Mouse (Mus musculus): ENCODE results near the gene Gm21887. TPM values are rescaled to one million over a fixed set of nuclear protein-coding genes. Genes with fewer than 3 reads are reported as not detected.
"Not testable (repeated sequence)": the region's sequence is repeated elsewhere in the genome, so short reads cannot be mapped to it uniquely, and the experiment has no call there.

The Gm21887 gene
- total RNA-seq, 2 experiments from 2014 or later = 159 to 258 TPM

GRCm38 (mm10) chrX:169997456-169997853, 12.0 kb upstream of the Gm21887 start:
- peak in 1 of 2 experiments; percentile 67 for DNase-seq

DNA sequence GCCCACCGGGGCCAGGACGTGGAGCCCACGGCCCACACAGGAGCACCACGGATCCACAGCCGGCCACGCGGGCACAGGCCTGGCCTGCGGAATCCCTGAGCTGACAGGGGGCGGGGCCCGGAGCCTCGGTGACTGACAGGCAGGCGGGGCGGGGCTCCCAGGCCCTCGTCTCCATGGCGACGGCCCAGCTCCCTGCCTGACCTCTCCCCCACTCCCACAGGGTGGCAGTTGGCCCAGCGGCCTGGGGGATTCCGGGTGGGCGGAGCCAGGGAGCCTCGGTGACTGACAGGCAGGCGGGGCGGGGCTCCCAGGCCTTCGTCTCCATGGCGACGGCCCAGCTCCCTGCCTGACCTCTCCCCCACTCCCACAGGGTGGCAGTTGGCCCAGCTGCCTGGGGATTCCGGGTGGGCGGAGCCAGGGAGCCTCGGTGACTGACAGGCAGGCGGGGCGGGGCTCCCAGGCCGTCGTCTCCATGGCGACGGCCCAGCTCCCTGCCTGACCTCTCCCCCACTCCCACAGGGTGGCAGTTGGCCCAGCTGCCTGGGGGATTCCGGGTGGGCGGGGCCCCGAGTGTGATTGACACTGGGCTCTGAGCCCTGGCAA, 11.5 kb upstream of the Gm21887 start:
- peak; percentile 100 for DNase-seq

- not testable (repeated sequence) for DNase-seq
These were observed 10.8 kb upstream of the Gm21887 start for GRCm38 (mm10) chrX:169998559-169999219.

- DNase-seq = not testable (repeated sequence)
These were observed 10.1 kb upstream of the Gm21887 start for GRCm38 (mm10) chrX:169999226-169999883.

GRCm38 (mm10) chrX:169999912-170000641, 9.4 kb upstream of the Gm21887 start:
- DNase-seq = not testable (repeated sequence)

DNA sequence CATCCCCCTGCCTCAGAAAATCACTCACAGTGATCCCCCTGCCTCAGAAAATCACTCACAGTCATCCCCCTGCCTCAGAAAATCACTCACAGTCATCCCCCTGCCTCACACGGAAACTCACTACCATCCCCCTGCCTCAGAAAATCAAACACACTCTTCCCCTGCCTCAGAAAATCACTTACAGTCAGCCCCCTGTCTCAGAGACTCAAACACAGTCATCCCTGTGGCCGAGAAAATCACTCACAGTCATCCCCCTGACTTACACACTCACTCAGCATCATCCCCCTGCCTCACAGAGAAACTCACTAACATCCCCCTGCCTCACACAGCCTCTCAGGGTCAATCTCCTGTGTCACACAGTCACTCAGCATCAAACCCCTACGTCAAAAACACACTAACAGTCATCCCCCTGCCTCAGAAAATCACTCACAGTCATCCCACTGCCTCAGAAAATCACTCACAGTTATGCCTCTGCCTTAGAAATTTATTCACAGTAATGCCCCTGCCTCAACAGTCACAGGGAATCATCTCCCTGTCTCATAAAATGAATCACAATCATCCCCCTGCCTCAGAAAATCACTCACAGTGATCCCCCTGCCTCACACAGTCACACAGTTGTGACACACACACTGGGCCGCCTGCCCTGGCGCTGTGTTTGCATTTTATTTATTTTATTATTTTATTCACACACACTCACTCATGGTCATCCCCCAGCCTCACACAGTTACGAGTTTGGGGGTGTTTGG, 8.6 kb upstream of the Gm21887 start:
- not testable (repeated sequence) for DNase-seq

DNA sequence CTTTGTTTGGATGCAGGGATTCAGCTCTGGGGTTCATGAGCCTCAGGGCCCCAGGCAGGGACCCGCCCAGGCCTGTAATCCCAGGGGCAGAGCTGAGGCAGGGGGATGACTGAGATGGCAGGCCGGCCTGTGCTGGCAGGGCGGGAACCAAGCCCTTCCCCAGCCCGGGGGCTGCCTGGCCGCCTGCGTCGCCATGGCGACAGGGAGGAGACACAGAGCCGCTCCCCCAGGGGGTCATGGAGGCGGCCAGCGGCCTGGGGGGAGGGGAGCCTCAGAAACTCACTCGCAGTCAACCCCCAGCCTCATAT, 8.1 kb upstream of the Gm21887 start:
- DNase-seq = not testable (repeated sequence)

GRCm38 (mm10) chrX:170002510-170003197, 6.8 kb upstream of the Gm21887 start:
- not testable (repeated sequence) for DNase-seq

GRCm38 (mm10) chrX:170003536-170003935, 5.9 kb upstream of the Gm21887 start:
- DNase-seq = not testable (repeated sequence)

GRCm38 (mm10) chrX:170004236-170004635, 5.2 kb upstream of the Gm21887 start:
- not testable (repeated sequence) for DNase-seq

- not testable (repeated sequence) for DNase-seq
These were observed 4.7 kb upstream of the Gm21887 start for GRCm38 (mm10) chrX:170004793-170005192.

DNA sequence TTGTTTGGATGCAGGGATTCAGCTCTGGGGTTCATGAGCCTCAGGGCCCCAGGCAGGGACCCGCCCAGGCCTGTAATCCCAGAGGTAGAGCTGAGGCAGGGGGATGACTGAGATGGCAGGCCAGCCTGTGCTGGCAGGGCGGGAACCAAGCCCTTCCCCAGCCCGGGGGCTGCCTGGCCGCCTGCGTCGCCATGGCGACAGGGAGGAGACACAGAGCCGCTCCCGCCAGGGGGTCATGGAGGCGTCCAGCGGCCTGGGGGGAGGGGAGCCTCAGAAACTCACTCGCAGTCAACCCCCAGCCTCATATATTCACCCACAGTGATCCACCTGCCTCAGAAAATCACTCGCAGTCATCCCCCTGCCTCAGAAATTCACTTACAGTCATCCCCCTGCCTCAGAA, 4.3 kb upstream of the Gm21887 start:
- not testable (repeated sequence) for DNase-seq

DNA sequence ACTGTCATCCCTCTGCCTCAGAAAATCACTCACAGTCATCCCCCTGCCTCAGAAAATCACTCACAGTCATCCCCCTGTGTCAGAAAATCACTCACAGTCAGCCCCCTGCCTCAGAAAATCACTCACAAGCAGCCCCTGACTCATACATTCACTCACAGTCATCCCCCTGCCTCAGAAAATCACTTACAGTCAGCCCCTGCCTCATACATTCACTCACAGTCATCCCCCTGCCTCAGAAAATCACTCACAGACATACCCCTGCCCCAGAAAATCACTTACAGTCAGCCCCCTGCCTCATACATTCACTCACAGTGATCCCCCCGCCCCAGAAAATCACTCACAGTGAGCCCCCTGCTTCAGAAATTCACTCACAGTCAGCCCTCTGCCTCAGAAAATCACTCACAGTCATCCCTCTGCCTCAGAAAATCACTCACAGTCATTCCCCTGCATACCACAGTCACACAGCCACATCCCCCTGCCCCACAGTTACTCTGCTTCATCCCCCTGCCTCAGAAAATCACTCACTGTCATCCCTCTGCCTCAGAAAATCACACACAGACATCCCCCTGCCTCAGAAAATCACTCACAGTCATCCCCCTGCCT, 3.7 kb upstream of the Gm21887 start:
- DNase-seq = not testable (repeated sequence)

DNA sequence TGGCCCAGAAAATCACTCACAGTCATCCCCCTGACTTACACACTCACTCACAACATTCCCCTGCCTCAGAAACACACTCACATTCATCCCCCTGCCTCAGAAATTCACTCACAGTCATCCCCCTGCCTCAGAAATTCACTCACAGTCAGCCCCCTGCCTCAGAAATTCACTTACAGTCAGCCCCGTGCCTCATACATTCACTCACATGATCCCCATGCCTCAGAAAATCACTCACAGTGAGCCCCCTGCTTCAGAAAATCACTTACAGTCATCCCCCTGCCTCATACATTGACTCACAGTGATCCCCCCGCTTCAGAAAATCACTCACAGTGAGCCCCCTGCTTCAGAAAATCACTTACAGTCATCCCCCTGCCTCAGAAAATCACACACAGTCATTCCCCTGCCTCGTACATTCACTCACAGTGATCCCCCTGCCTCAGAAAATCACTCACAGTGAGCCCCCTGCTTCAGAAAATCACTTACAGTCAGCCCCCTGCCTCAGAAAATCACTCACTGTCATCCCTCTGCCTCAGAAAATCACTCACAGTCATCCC, 2.7 kb upstream of the Gm21887 start:
- DNase-seq = not testable (repeated sequence)

DNA sequence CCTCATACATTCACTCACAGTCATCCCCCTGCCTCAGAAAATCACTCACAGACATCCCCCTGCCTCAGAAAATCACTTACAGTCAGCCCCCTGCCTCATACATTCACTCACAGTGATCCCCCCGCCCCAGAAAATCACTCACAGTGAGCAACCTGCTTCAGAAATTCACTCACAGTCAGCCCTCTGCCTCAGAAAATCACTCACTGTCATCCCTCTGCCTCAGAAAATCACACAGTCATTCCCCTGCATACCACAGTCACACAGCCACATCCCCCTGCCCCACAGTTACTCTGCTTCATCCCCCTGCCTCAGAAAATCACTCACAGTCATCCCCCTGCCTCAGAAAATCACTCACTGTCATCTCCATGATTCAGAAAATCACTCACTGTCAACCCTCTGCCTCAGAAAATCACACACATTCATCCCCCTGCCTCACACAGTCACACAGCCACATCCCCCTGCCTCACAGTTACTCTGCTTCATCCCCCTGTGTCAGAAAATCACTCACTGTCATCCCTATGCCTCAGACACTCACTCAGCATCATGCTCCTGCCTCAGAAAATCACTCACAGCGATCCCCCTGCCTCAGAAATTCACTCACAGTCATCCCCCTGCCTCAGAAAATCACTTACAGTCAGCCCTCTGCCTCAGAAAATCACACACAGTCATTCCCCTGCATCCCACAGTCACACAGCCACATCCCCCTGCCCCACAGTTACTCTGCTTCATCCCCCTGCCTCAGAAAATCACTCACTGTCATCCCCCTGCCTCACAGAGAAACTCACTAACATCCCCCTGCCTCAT, 1.9 kb upstream of the Gm21887 start:
- DNase-seq = not testable (repeated sequence)

- not testable (repeated sequence) for DNase-seq
These were observed 1.3 kb upstream of the Gm21887 start for GRCm38 (mm10) chrX:170008179-170008467.

DNA sequence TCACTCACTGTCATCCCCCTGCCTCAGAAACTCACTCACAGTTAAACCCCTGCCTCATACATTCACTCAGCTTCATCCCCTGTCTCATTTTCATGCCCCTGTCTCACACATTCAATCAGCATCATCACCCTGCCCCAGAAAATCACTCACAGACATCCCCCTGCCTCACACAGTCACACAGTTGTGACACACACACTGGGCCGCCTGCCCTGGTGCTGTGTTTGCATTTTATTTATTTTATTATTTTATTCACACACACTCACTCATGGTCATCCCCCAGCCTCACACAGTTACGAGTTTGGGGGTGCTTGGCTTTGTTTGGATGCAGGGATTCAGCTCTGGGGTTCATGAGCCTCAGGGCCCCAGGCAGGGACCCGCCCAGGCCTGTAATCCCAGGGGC, 875 bp upstream of the Gm21887 start:
- DNase-seq = not testable (repeated sequence)

GRCm38 (mm10) chrX:170009801-170010221, 352 bp downstream of the Gm21887 start:
- DNase-seq = peak; percentile 99 to 100

DNA sequence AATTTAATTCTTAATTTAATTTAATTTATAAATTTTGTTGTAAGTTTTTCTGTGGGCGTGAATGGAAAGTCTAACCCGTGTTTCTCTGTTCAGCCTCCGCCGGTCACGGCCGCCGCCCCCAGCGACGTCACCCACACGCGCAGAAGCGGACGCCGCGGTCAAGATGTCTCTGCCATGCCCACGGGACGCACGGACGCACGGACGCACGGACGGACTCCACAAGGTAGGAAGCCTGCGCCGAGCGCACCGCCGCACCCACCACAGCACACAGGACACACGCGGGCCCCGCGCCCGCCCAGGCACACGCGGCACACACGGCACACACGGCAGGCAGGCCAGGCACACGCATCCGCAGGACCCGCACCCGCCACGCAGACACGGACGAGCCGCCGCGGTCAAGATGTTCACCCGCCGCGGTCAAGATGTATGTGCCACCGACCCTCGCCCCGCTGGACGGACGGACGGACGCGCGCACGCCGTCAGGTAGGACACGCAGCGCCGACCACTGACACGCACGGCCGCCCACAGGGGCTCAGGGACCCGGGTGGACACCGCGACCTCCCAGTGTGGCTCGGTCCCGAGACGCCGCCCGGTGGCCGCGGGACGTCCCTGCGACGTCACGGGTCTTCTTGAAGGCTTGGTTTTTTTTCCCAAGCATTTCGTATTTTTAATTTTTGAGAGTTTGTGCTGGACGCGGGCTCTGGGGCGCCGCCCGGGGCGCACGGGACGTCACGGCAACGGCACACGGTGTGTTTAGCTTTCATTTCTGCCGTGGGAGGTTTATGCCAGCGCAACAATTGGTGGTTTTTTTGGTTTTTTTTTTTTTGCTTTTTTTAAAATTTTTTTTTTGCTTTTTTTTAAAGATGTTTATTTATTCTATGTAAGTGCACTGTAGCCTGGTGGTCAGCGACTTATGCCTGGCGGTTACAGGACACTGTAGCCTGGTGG, 1.4 kb downstream of the Gm21887 start:
- DNase-seq = not testable (repeated sequence)

All from adrenal gland, postnatal 36 days (tissue).